Mouse (Mus musculus) megakaryocyte, embryonic 14.5 days (primary cell): Measurements from ENCODE around the gene Rtl10.

Experiments used
- FLI1 ChIP-seq: IDR thresholded peaks from 2 replicates; pipeline ENCODE4 v1.6.1; 2012; ENCODE audit warnings: low read length, inconsistent platforms, mixed read lengths
- GATA1 ChIP-seq: IDR thresholded peaks from 3 replicates; pipeline ENCODE4 v1.6.1; 2012; ENCODE audit warnings: mixed read lengths, low read length, inconsistent platforms, borderline replicate concordance

GRCm38 (mm10) chr16:18453846-18454245 is 44.9 kb upstream of the Rtl10 start:
- TF ChIP-seq GATA1, result no peak
- TF ChIP-seq FLI1, result no peak
